Mouse (Mus musculus) embryonic facial prominence, embryonic 11.5 days (tissue): ENCODE results near the gene Pdpk1. TPM values are rescaled to one million over a fixed set of nuclear protein-coding genes. Genes with fewer than 3 reads are reported as not detected.

Experiments
- ATAC-seq: fragments of 200-750 bp; cut with Nextera tagmentation; replicated peaks from 2 replicates; pipeline ENCODE4 v1.8.0; 2017; ENCODE audit warnings: low read depth; ENCODE audit not compliant: insufficient number of reproducible peaks, low FRiP score, low TSS enrichment
- DNase-seq: peaks from one replicate; pipeline ENCODE4 v3.0.0-alpha.2; 2015; ENCODE audit warnings: low spot score
- H3K27ac ChIP-seq: fragments of 300-500 bp; sonication (generic); replicated peaks from 2 replicates; pipeline ENCODE4 v1.5.1; 2014; ENCODE audit warnings: mild to moderate bottlenecking, low read depth, low read length, control low read depth
- H3K27me3 ChIP-seq: fragments of 300-500 bp; sonication (generic); 2 replicates; pipeline ENCODE4 v1.6.1; 2014; ENCODE audit warnings: mild to moderate bottlenecking, low read length, moderate library complexity, mixed read lengths; ENCODE audit not compliant: control insufficient read depth, insufficient read depth
- H3K36me3 ChIP-seq: fragments of 300-500 bp; sonication (generic); replicated peaks from 2 replicates; pipeline ENCODE4 v1.6.1; 2014; ENCODE audit warnings: low read depth, mild to moderate bottlenecking, low read length, moderate library complexity, mixed read lengths; ENCODE audit not compliant: control insufficient read depth, insufficient read depth
- H3K4me1 ChIP-seq: fragments of 300-500 bp; sonication (generic); 2 replicates; pipeline ENCODE4 v1.6.1; 2014; ENCODE audit warnings: low read length, mixed read lengths; ENCODE audit not compliant: control insufficient read depth, insufficient read depth
- H3K4me2 ChIP-seq: fragments of 300-500 bp; sonication (generic); 2 replicates; pipeline ENCODE4 v1.6.1; 2014; ENCODE audit warnings: low read depth, mild to moderate bottlenecking, control low read depth, low read length, moderate library complexity
- H3K4me3 ChIP-seq: fragments of 300-500 bp; sonication (generic); 2 replicates; pipeline ENCODE4 v1.5.1; 2014; ENCODE audit warnings: low read depth, low read length, control low read depth
- H3K9ac ChIP-seq: fragments of 300-500 bp; sonication (generic); replicated peaks from 2 replicates; pipeline ENCODE4 v1.6.1; 2014; ENCODE audit warnings: mild to moderate bottlenecking, control low read depth, low read length
- H3K9me3 ChIP-seq: fragments of 300-500 bp; sonication (generic); replicated peaks from 2 replicates; pipeline ENCODE4 v1.6.1; 2016; ENCODE audit warnings: mild to moderate bottlenecking, low read length, inconsistent platforms, mixed read lengths; ENCODE audit not compliant: control insufficient read depth
- WGBS: fragments of 180-500 bp; shearing (Covaris S2); extraction: QIAGEN DNeasy Blood & Tissue Kit; methylation state at CpG from one replicate; pipeline ENCODE4 v1.1.7; 2014; 5-methylcytosine and 5-hydroxymethylcytosine counted together
- polyA plus RNA-seq: library from polyadenylated mRNA; unstranded; fragments of >200 nt; fragmentation: Nextera tagmentation; extraction: Ambion mirVana; gene quantifications from 2 replicates; pipeline ENCODE4 v1.2.1, GENCODE M21; 2014

The Pdpk1 gene
- 33.4 and 34.6 TPM in 2 replicates for polyA plus RNA-seq

DNA sequence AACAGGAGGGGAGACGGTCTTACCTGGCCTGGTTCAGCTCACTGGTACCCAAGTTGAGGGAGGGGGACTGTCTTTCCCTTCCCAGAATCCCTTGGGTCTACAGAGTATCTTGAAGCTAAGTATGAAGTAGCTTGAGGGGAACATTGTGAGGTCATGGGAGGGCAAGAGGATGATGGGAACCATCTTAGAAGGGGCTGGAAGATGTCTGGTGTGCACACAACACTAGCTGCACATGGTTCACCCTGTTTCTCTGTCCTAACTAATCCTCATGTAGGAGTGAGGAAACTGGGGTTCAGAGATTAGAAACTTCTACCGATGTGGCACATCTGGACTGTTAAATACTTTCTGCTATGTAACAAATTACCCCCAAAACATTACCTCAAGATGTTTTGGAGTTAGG lies at the start of gene Pdpk1:
Gene Pdpk1 (minus strand): TSS at position 101 of the 400 bp plus-strand sequence.
- Histone ChIP-seq H3K4me1 (no peaks in the 10 kb centered on the region), H3K36me3 (no peaks in the 10 kb centered on the region; the same call in 1 of the 2 replicates), H3K4me2 (peak within 1 kb of the TSS; percentile 72), H3K27ac (no peak within 1 kb of the TSS), H3K9ac (peak within 1 kb of the TSS; percentile 53), H3K4me3 (peak within 1 kb of the TSS; percentile 33), H3K9me3 (no peaks in the 10 kb centered on the region), H3K27me3 (no peaks in the 10 kb centered on the region)
- ATAC-seq (no peak), DNase-seq (no peak)
- 77% methylated on average over 2 of the region's 2 CpGs for WGBS

DNA sequence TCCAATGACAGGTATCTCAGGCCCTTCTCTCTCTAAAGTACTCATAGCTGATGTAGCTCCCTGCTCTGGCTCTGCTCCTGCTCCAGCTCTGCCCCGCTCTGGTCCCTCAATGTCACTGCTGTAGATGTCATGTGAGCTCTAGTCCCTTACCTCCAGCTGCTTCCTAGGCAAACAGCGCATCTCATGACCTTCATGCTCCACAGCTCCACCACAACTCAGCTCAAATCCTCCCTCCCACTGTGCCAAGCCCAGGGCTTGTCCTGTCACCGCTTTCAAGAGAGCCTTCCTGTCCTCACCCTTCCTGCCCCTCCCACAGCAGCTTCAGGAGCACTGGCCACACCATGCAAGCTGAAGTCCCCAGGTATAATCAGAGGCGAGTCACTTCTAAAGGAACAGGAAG lies 49.0 kb upstream of the Pdpk1 start:
- Histone ChIP-seq H3K4me1 (no peaks in the 10 kb centered on the region), H3K4me3 (no peak overlapping the region), H3K9ac (no peak overlapping the region), H3K4me2 (no peak overlapping the region), H3K9me3 (no peaks in the 10 kb centered on the region), H3K27me3 (no peaks in the 10 kb centered on the region), H3K36me3 (no peaks in the 10 kb centered on the region), H3K27ac (no peak overlapping the region)
- DNase-seq (no peak), ATAC-seq (no peak)
- 59% methylated on average over 4 of the region's 4 CpGs for WGBS

DNA sequence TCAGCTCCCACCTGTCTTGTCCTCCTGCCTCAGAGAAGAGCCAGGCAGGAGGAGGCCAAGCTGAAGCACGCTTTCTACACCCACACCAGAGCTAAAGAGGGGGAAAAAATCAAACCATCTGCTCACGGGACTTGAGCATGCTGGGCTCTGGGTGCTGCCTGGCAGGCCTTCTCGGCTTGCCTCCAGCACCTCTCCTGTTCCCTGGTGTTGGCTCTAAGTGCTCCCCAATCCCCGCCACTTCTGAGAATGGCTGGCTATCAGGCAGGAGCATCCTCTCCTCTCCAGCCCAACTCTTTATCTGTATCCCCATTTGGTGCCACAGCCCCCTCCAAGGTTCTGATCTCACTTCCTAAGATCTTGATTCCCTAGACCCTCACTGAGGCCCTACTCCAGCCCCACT lies 48.5 kb upstream of the Pdpk1 start:
- Histone ChIP-seq H3K4me1 (no peaks in the 10 kb centered on the region), H3K36me3 (no peaks in the 10 kb centered on the region), H3K27ac (no peak overlapping the region), H3K9ac (no peak overlapping the region), H3K4me2 (no peak overlapping the region), H3K4me3 (no peak overlapping the region), H3K9me3 (no peaks in the 10 kb centered on the region), H3K27me3 (no peaks in the 10 kb centered on the region)
- ATAC-seq = no peak
- DNase-seq = no peak
- WGBS = 85% methylated on average over 4 of the region's 4 CpGs

DNA sequence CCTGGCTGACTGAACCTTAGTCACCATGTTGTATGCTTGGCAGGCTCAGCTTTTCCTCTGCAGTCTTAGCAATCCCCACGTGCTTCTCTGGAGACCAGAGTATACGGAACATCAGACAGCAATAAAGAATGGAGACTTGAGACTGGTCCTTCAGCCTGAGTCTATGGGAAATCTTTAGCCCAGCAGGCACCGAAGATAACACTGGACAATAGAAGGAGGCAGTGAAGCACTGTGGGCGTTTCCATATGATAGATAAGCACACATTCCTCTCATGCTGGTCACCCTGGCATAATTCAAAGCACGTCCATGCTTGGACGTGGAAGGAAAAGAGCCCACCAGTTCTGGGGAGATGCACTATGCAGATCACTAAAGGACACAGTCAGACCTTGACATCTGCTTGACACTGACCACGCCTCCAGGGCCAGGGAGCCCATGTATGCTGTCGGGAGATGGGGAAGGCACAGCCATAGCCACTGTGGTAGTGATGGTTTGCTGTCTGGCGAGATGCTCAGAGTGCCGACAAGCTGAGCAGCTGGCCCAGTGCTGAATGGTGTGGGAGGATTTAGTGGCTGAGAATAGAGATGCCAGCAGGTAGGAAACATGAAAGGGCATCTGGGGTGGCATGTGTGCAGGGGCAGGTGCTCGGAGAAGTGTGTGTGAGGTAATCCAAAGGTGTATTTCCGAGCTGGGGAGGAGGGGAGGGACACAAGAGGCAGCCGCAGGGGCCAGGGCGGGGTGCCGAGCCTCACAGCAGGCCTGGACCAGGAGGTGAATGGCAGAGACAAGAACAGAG lies 46.5 kb upstream of the Pdpk1 start:
- Histone ChIP-seq H3K9me3 (no peaks in the 10 kb centered on the region), H3K4me2 (no peak overlapping the region), H3K27me3 (no peaks in the 10 kb centered on the region), H3K36me3 (no peaks in the 10 kb centered on the region), H3K4me3 (no peak overlapping the region), H3K9ac (no peak overlapping the region), H3K27ac (no peak overlapping the region), H3K4me1 (no peaks in the 10 kb centered on the region)
- 71% methylated on average over 15 of the region's 15 CpGs for WGBS
- DNase-seq (no peak), ATAC-seq (no peak)

DNA sequence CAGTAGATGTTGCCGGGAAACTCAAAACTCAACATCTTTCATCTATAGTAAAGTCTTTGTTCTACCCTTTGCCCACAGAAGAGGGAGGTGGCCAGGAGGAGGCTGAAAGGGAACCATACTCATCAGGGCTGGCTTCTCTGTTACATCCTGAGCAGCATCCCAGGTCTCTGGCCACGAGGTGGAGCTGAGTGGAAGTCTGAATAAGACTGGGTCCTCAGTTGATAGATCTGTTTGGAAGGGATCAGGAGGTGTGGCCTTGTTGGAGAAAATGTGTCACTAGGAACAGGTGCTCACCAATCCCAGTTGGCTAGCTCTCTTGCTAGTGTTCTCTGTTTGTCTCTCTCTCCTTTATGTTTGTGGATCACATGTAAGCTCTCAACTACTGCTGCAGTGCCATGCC lies 44.6 kb upstream of the Pdpk1 start:
- Histone ChIP-seq H3K36me3 (no peaks in the 10 kb centered on the region), H3K27me3 (no peaks in the 10 kb centered on the region), H3K4me1 (no peaks in the 10 kb centered on the region), H3K27ac (no peak overlapping the region), H3K4me3 (no peak overlapping the region), H3K9ac (no peak overlapping the region), H3K9me3 (no peaks in the 10 kb centered on the region), H3K4me2 (no peak overlapping the region)
- 67% methylated on average over 2 of the region's 2 CpGs for WGBS
- ATAC-seq (no peak), DNase-seq (no peak)

DNA sequence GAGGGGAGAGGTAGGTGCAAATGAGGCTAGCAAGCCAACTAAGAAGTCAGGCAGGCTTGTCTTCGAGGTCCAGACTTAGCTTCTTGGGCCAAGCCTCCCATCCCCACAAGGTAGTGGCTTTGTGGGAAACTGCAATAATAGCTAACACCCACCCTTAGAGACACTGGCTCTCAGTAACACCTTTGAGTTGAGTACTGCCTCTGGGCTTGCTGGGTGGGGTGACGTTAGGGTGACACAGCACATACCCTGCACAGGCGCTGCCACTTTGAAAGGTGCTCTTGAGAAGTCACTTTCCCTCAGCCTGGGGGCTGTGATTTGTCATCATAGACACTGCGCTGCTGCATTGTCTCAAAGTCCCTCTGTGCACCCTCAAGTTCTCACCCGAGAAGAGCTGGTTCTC lies 43.0 kb upstream of the Pdpk1 start:
- Histone ChIP-seq H3K27ac (no peak overlapping the region), H3K4me3 (no peak overlapping the region), H3K4me1 (no peaks in the 10 kb centered on the region), H3K36me3 (no peaks in the 10 kb centered on the region), H3K9me3 (no peaks in the 10 kb centered on the region), H3K4me2 (no peak overlapping the region), H3K9ac (no peak overlapping the region), H3K27me3 (no peaks in the 10 kb centered on the region)
- ATAC-seq = no peak
- WGBS = 89% methylated on average over 5 of the region's 5 CpGs
- DNase-seq = no peak

DNA sequence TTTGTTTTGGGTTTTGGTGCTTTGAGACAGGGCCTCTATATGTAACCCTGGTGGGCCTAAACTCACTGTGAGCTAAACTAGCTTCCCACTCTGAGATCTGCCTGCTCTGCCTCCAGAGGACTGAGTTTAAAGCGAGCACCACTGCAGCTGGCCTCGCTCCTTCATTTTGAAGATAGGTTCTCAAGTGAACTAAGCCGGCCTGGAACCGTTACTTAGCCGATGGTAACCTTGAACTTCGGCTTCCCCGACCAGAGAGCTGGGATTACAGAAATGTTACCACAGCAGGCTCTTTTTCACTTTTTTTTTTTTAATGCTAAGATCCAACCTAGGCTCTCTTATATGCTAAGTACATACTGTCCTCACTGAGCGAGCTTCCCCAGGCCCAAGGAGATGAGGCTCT lies 42.5 kb upstream of the Pdpk1 start:
- Histone ChIP-seq H3K27me3 (no peaks in the 10 kb centered on the region), H3K4me1 (no peaks in the 10 kb centered on the region), H3K9me3 (no peaks in the 10 kb centered on the region), H3K9ac (no peak overlapping the region), H3K4me3 (no peak overlapping the region), H3K36me3 (no peaks in the 10 kb centered on the region), H3K4me2 (no peak overlapping the region), H3K27ac (no peak overlapping the region)
- ATAC-seq (no peak), DNase-seq (no peak)
- 85% methylated on average over 8 of the region's 8 CpGs for WGBS

DNA sequence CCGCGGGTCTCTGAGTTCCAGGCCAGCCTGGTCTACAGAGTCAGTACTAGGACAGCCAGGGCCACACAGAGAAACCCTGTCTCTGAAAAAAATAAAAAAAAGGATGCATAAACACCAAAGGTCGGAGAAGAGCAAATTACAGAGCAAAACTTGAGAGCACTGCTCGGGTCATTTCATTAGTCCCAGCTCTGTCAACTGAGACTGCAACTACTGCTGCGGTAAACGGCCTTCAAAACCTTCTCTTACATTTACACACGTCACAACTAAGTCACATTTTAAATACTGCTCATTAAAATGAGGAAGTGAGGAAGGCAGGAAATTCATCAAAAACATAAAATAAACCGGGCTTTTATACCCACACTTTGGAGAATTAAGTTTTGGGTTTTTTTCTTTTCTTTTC lies 42.1 kb upstream of the Pdpk1 start:
- Histone ChIP-seq H3K4me2 (no peak overlapping the region), H3K9me3 (no peaks in the 10 kb centered on the region), H3K4me3 (no peak overlapping the region), H3K27ac (no peak overlapping the region), H3K36me3 (no peaks in the 10 kb centered on the region), H3K27me3 (no peaks in the 10 kb centered on the region), H3K9ac (no peak overlapping the region), H3K4me1 (no peaks in the 10 kb centered on the region)
- DNase-seq (no peak), ATAC-seq (no peak)
- 77% methylated on average over 8 of the region's 8 CpGs for WGBS
